Mouse (Mus musculus) brain, adult 2 months (tissue): ENCODE measurements at regions not wholly inside any gene's neighbourhood (a gene's known extent, or its start where the extent isn't known, plus 50 kb on each side); places are given as distances from the start of the nearest gene placed in this dataset.

Experiments
- DNase-seq: peaks from one replicate; pipeline ENCODE4 v3.0.0; 2011; ENCODE audit warnings: low read depth, low spot score

DNA sequence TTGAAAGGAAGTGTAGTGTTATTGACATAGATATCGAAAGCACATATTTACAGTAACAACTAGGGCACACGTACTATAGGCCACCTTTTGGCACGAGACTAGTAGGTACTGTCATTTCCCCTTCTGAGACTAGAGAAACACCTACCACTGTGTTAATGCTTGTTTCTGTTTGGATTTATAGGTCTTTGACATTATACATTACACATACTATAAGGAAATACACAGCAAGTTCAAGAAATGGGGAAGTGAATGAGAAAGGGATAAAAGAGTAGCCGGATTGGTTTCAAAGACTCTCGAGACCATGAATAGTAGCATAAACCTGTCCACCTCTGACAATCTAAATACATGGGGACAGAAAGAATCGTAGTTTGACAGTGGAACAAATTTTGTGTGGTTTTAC is 900.3 kb upstream of the Pot1a start:
- no peak for DNase-seq

DNA sequence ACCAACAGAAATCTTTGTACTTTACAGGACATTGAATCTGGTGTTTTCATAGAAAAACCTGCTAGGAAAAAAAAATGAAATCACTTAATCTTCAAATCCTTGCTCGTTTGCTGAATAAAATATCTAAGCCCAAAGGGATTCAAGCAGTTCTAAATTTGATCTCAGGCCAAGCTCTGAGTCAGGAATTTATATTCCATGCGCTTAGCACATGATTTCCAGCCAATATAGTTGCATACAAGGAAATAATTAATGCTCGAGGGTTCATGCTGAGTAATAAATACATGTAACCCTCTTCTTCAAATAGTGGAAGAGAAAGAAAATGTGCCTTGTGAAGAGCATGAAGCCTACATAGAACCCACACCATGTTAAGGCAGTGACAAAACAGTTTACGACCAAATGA is 899.8 kb upstream of the Pot1a start:
- peak; percentile 19 for DNase-seq

- peak; percentile 14 for DNase-seq
Measured at GRCm38 (mm10) chr6:26707974-26708867, 899.2 kb upstream of the Pot1a start.
